Mouse (Mus musculus) forebrain, embryonic 16.5 days (tissue): ENCODE results near the gene Reep3. TPM values are rescaled to one million over a fixed set of nuclear protein-coding genes. Genes with fewer than 3 reads are reported as not detected.

Source experiments
- ATAC-seq: fragments of 200-750 bp; cut with Nextera tagmentation; 2 replicates; pipeline ENCODE4 v1.8.0; 2017; ENCODE audit warnings: mild to moderate bottlenecking, moderate library complexity
- H3K27ac ChIP-seq: fragments of 300-500 bp; sonication (generic); 2 replicates; pipeline ENCODE4 v1.5.1; 2014; ENCODE audit warnings: low read length, control low read depth
- H3K27me3 ChIP-seq: fragments of 300-500 bp; sonication (generic); replicated peaks from 2 replicates; pipeline ENCODE4 v1.6.1; 2014; ENCODE audit warnings: low read length; ENCODE audit not compliant: control insufficient read depth, insufficient read depth
- H3K36me3 ChIP-seq: fragments of 300-500 bp; sonication (generic); 2 replicates; pipeline ENCODE4 v1.6.1; 2014; ENCODE audit not compliant: control insufficient read depth, insufficient read depth
- H3K4me1 ChIP-seq: fragments of 300-500 bp; sonication (generic); replicated peaks from 2 replicates; pipeline ENCODE4 v1.6.1; 2014; ENCODE audit warnings: low read length; ENCODE audit not compliant: control insufficient read depth, insufficient read depth
- H3K4me2 ChIP-seq: fragments of 300-500 bp; sonication (generic); 2 replicates; pipeline ENCODE4 v1.6.1; 2014; ENCODE audit warnings: mild to moderate bottlenecking, low read length, control low read depth
- H3K4me3 ChIP-seq: fragments of 300-500 bp; sonication (generic); replicated peaks from 2 replicates; pipeline ENCODE4 v1.5.1; 2014; ENCODE audit warnings: mild to moderate bottlenecking, low read length, control low read depth
- H3K9ac ChIP-seq: fragments of 300-500 bp; sonication (generic); replicated peaks from 2 replicates; pipeline ENCODE4 v1.6.1; 2014; ENCODE audit warnings: low read depth, low read length, control low read depth
- H3K9me3 ChIP-seq: fragments of 300-500 bp; sonication (generic); 2 replicates; pipeline ENCODE4 v1.6.1; 2016; ENCODE audit warnings: low read length; ENCODE audit not compliant: control insufficient read depth
- WGBS: fragments of 180-500 bp; shearing (Covaris S2); extraction: QIAGEN DNeasy Blood & Tissue Kit; methylation state at CpG from one replicate; pipeline ENCODE4 v1.1.7; 2014; 5-methylcytosine and 5-hydroxymethylcytosine counted together
- polyA plus RNA-seq: library from polyadenylated mRNA; unstranded; fragments of >200 nt; fragmentation: Nextera tagmentation; extraction: Ambion mirVana; gene quantifications from 2 replicates; pipeline ENCODE4 v1.2.1, GENCODE M21; 2015

Gene Reep3
- polyA plus RNA-seq, 1 experiment from 2014 or later: 34.9 TPM

DNA sequence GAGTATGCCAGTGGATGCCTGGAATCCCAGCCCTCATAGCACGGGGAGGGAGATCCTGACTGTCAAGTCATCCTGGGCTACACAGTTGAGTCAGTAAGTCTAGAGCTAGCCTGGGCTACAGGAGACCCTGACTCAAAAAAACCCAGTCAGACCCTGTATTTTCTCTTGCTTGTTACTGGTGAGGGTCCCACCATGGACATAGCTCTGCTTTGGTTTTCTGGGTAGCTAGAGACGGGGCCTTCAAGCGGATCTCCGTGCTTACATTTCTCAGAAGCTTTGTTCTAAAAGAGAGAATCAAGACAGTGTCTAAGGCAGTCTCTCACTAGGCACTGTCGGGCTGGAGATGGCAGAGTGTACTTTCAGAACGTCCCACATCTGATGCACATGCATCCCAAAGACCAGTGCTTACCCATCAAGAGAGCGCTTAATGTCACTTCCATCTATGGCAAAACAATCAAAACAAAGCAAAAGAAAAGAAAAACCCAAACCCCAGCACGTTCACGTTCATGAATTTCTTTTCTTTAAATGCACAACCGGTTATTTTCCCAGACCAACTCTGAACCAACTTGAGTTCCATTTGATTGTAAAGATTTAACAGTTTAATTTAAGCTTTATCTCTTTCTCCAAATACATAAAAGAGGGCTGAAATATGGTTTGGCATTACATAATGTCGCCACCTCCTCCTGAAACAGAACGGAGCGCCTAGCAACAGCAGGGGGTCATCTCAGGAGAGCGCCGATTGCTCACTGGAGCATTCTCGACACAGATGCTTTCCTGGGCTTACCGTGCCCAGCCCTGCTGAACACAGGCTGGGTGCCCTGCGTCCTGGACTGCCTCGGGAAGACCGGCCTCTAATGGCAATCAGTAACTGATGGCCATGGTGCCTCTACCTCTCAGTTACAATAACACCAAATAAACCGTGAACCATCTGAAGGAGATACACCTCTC lies 20.5 kb downstream of the Reep3 start:
- H3K4me3 ChIP-seq: no peak overlapping the region
- H3K27me3 ChIP-seq: no peaks in the 10 kb centered on the region
- 51% methylated on average over 21 of the region's 21 CpGs for WGBS
- H3K4me1 ChIP-seq: peaks cover 5% of the 10 kb centered on the region; the same call in 1 of the 2 replicates
- H3K27ac ChIP-seq: no peak overlapping the region
- peak; percentile 65 for ATAC-seq
- H3K9ac ChIP-seq: no peak overlapping the region
- H3K36me3 ChIP-seq: no peaks in the 10 kb centered on the region
- no peak overlapping the region; the same call in 1 of the 2 replicates for H3K4me2 ChIP-seq
- H3K9me3 ChIP-seq: no peaks in the 10 kb centered on the region

GRCm38 (mm10) chr10:67073577-67073976 lies 23.2 kb downstream of the Reep3 start:
- ATAC-seq: no peak
- Histone ChIP-seq H3K27ac (no peak overlapping the region), H3K9me3 (no peaks in the 10 kb centered on the region), H3K4me3 (no peak overlapping the region), H3K4me2 (no peak overlapping the region), H3K9ac (no peak overlapping the region), H3K27me3 (no peaks in the 10 kb centered on the region), H3K4me1 (peaks cover 4% of the 10 kb centered on the region; the same call in 1 of the 2 replicates), H3K36me3 (no peaks in the 10 kb centered on the region)
- WGBS: 97% methylated on average over 8 of the region's 8 CpGs

GRCm38 (mm10) chr10:67072600-67072999 lies 24.1 kb downstream of the Reep3 start:
- H3K4me1 ChIP-seq: peaks cover 4% of the 10 kb centered on the region; the same call in 1 of the 2 replicates
- no peaks in the 10 kb centered on the region for H3K27me3 ChIP-seq
- H3K36me3 ChIP-seq: no peaks in the 10 kb centered on the region
- ATAC-seq: no peak
- no peak overlapping the region for H3K4me2 ChIP-seq
- H3K27ac ChIP-seq: no peak overlapping the region
- no peak overlapping the region for H3K9ac ChIP-seq
- H3K4me3 ChIP-seq: no peak overlapping the region
- WGBS: 98% methylated on average over 4 of the region's 4 CpGs
- no peaks in the 10 kb centered on the region for H3K9me3 ChIP-seq

GRCm38 (mm10) chr10:67071884-67072283 lies 24.9 kb downstream of the Reep3 start:
- Histone ChIP-seq H3K4me3 (no peak overlapping the region), H3K27me3 (no peaks in the 10 kb centered on the region), H3K4me1 (peaks cover 6% of the 10 kb centered on the region; the same call in 1 of the 2 replicates), H3K4me2 (no peak overlapping the region), H3K36me3 (no peaks in the 10 kb centered on the region), H3K27ac (no peak overlapping the region), H3K9ac (no peak overlapping the region), H3K9me3 (no peaks in the 10 kb centered on the region)
- ATAC-seq: no peak
- 91% methylated on average over 5 of the region's 5 CpGs for WGBS

GRCm38 (mm10) chr10:67071389-67071788 lies 25.4 kb downstream of the Reep3 start:
- Histone ChIP-seq H3K9me3 (no peaks in the 10 kb centered on the region), H3K4me3 (no peak overlapping the region), H3K36me3 (no peaks in the 10 kb centered on the region), H3K9ac (no peak overlapping the region), H3K4me2 (no peak overlapping the region), H3K27ac (no peak overlapping the region), H3K27me3 (no peaks in the 10 kb centered on the region), H3K4me1 (peaks cover 5% of the 10 kb centered on the region; the same call in 1 of the 2 replicates)
- 71% methylated on average over 4 of the region's 4 CpGs for WGBS
- no peak for ATAC-seq

DNA sequence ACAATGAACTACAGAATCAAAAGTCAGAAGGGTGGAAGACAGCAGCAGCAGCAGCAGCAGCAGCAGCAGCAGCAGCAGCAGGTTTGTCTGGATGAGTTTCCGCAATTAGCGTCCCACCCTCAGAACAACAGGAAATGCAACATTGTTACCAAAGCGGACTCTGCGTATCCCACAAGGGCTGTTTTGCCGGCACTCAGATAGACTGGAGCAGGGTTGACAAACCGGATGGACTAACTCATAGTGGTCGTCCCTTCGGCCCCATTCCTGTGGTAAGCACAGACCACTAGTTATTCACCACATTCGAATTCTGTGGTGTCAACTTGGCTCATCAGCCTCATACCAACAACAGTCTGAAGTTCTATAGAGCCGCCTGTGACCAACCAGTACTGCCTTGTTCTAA lies 27.7 kb downstream of the Reep3 start:
- Histone ChIP-seq H3K27ac (no peak overlapping the region), H3K4me3 (no peak overlapping the region), H3K4me1 (peaks cover 10% of the 10 kb centered on the region), H3K4me2 (no peak overlapping the region), H3K27me3 (no peaks in the 10 kb centered on the region), H3K36me3 (no peaks in the 10 kb centered on the region), H3K9me3 (no peaks in the 10 kb centered on the region), H3K9ac (no peak overlapping the region)
- ATAC-seq: no peak
- 94% methylated on average over 10 of the region's 10 CpGs for WGBS

- no peaks in the 10 kb centered on the region for H3K36me3 ChIP-seq
- H3K4me3 ChIP-seq: no peak overlapping the region
- H3K9me3 ChIP-seq: no peaks in the 10 kb centered on the region
- no peak for ATAC-seq
- no peak overlapping the region for H3K4me2 ChIP-seq
- H3K27me3 ChIP-seq: no peaks in the 10 kb centered on the region
- H3K4me1 ChIP-seq: peaks cover 20% of the 10 kb centered on the region
- H3K27ac ChIP-seq: no peak overlapping the region
- WGBS: 62% methylated on average over 3 of the region's 3 CpGs
- no peak overlapping the region for H3K9ac ChIP-seq
Measured at GRCm38 (mm10) chr10:67066421-67066820, 30.3 kb downstream of the Reep3 start.

DNA sequence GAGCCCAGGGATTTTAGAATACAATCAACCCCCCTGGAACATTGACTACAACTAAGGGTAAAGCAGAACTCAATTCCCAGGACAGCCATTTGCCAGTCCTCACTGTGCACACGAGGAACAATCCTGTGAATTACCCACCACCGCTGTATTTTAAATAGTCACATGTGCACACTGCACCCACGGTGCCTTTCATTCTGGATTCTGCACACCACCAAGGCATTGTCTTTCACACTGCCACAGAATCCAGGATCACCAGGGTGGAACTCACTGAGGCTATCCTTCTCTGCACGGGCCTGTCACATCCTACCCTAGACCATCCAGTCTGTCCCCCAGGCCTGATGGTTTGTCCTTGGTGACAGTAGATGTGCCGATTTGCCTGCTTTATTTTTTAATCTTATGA lies 30.8 kb downstream of the Reep3 start:
- 38% methylated on average over 5 of the region's 5 CpGs for WGBS
- Histone ChIP-seq H3K27me3 (no peaks in the 10 kb centered on the region), H3K9ac (no peak overlapping the region), H3K36me3 (no peaks in the 10 kb centered on the region), H3K4me2 (no peak overlapping the region), H3K4me3 (no peak overlapping the region), H3K4me1 (peaks cover 23% of the 10 kb centered on the region), H3K9me3 (no peaks in the 10 kb centered on the region), H3K27ac (no peak overlapping the region)
- peak; percentile 48; the same call in 1 of the 2 replicates for ATAC-seq

DNA sequence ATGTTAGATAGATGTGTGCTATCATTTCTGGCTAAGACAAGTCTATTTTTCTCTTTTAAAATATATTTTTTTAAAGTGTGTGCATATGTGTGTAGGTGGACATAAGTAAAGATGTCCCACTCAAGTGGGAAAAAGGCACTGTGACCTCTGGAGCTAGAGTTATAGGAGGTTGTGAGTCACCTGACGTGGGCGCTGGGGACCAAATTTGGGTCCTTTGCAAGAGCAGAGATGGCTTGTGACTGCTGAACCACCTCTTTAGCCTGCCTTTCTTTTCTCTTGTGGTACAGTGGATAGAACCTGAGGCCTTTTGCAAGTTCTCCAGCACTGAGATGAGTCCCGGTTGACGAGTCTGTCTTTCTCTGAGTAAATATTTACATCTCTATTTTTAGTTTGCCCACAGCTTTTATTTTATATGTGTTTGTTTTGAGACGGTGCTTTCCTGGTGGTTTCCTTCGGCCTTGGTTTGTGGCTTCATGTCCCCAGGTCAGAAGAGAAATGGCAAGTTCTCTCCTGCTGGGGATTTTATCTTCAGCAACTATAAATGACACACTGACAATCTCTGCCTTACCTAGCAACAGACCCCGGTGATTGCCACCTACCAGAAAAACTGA lies 31.4 kb downstream of the Reep3 start:
- Histone ChIP-seq H3K9ac (no peak overlapping the region), H3K4me3 (no peak overlapping the region), H3K36me3 (no peaks in the 10 kb centered on the region), H3K9me3 (no peaks in the 10 kb centered on the region), H3K27me3 (no peaks in the 10 kb centered on the region), H3K4me2 (no peak overlapping the region), H3K4me1 (peaks cover 23% of the 10 kb centered on the region), H3K27ac (no peak overlapping the region)
- 77% methylated on average over 7 of the region's 7 CpGs for WGBS
- ATAC-seq: no peak
